Mouse (Mus musculus): ENCODE data around the gene Nlgn2. TPM values are rescaled to one million over a fixed set of nuclear protein-coding genes. Genes with fewer than 3 reads are reported as not detected.

Nlgn2 gene
- total RNA-seq, 2 experiments from 2014 or later = 239 to 241 TPM

GRCm38 (mm10) chr11:69774961-69775360 lies 62.6 kb downstream of the Nlgn2 start:
- intact Hi-C loops (cut with DNase I) = no loop called here
- no peak for DNase-seq (ENCODE audit: low spot score in 2 of 2)

Small RNAs within 50 kb of the gene (microRNA-seq; reads per million reads assigned to microRNA genes)
- gene Mir6924 = not detected

Other genes starting within 250 kb of the Nlgn2 start
- 100 to 1,000 TPM; 398 to 420 TPM for gene Atp1b2, start 231.8 kb downstream of the Nlgn2 start, total RNA-seq (2021)
- not detected for gene Shbg, start 219.9 kb downstream of the Nlgn2 start, total RNA-seq (2021)
- gene Sat2, start 215.8 kb downstream of the Nlgn2 start, total RNA-seq (2021) = 10 to 100 TPM in 1 of 2 experiments, 1 to 10 TPM in 1; 9.5 to 11.2 TPM
- gene Fxr2, start 204.8 kb downstream of the Nlgn2 start, total RNA-seq (2021) = 100 to 1,000 TPM; 117 to 149 TPM
- under 1 TPM in 1 of 2 experiments, not detected in 1; 0.39 TPM for gene Sox15, start 182.5 kb downstream of the Nlgn2 start, total RNA-seq (2021)
- gene Mpdu1, start 175.1 kb downstream of the Nlgn2 start, total RNA-seq (2021) = 10 to 100 TPM; 59.8 to 62.3 TPM
- 10 to 100 TPM; 14.9 to 15.1 TPM for gene Cd68, start 171.6 kb downstream of the Nlgn2 start, total RNA-seq (2021)
- gene Eif4a1, start 165.4 kb downstream of the Nlgn2 start, total RNA-seq (2021) = 100 to 1,000 TPM; 276 to 285 TPM
- gene Senp3, start 155.7 kb downstream of the Nlgn2 start, total RNA-seq (2021) = 100 to 1,000 TPM in 1 of 2 experiments, 10 to 100 TPM in 1; 84.3 to 114 TPM
- gene Tnfsf13, start 152.0 kb downstream of the Nlgn2 start, total RNA-seq (2021) = 1 to 10 TPM; 2.3 to 2.6 TPM
- gene Tnfsf12, start 141.9 kb downstream of the Nlgn2 start, total RNA-seq (2021) = 10 to 100 TPM in 1 of 2 experiments, 1 to 10 TPM in 1; 7.2 to 12.3 TPM
- gene Tnfsfm13, start 141.7 kb downstream of the Nlgn2 start, total RNA-seq (2021) = 1 to 10 TPM; 1.7 to 3.0 TPM
- 10 to 100 TPM; 53.5 to 59.7 TPM for gene Polr2a, start 79.1 kb downstream of the Nlgn2 start, total RNA-seq (2021)
- not detected for gene Slc35g3, start 75.8 kb downstream of the Nlgn2 start, total RNA-seq (2021)
- gene Zbtb4, start 71.9 kb downstream of the Nlgn2 start, total RNA-seq (2021) = 100 to 1,000 TPM; 122 to 127 TPM
- under 1 TPM; 0.66 to 0.81 TPM for gene Chrnb1, start 41.8 kb downstream of the Nlgn2 start, total RNA-seq (2021)
- 10 to 100 TPM; 14.1 to 18.7 TPM for gene Fgf11, start 35.9 kb downstream of the Nlgn2 start, total RNA-seq (2021)
- gene Tmem102, start 32.2 kb downstream of the Nlgn2 start, total RNA-seq (2021) = not detected
- gene Gm39566, start 22.5 kb downstream of the Nlgn2 start, total RNA-seq (2021) = not detected
- gene Spem2, start 19.3 kb downstream of the Nlgn2 start, total RNA-seq (2021) = not detected
- under 1 TPM; 0.52 TPM for gene Spem1, start 15.6 kb downstream of the Nlgn2 start, total RNA-seq (2021)
- 100 to 1,000 TPM; 111 to 130 TPM for gene Tmem256, start 730 bp upstream of the Nlgn2 start, total RNA-seq (2021)
- gene Plscr3, start 8.6 kb upstream of the Nlgn2 start, total RNA-seq (2021) = 10 to 100 TPM; 18.4 to 18.7 TPM
- gene Tnk1, start 20.9 kb upstream of the Nlgn2 start, total RNA-seq (2021) = not detected
- gene Tmem95, start 40.2 kb upstream of the Nlgn2 start, total RNA-seq (2021) = not detected
- 1 to 10 TPM in 1 of 2 experiments, under 1 TPM in 1; 0.93 to 1.3 TPM for gene Kctd11, start 43.6 kb upstream of the Nlgn2 start, total RNA-seq (2021)
- gene Acap1, start 57.8 kb upstream of the Nlgn2 start, total RNA-seq (2021) = under 1 TPM in 1 of 2 experiments, not detected in 1; 0.27 TPM
- under 1 TPM in 1 of 2 experiments, not detected in 1; 0.64 TPM for gene 2810408A11Rik, start 63.2 kb upstream of the Nlgn2 start, total RNA-seq (2021)
- gene Neurl4, start 63.3 kb upstream of the Nlgn2 start, total RNA-seq (2021) = 100 to 1,000 TPM; 114 to 121 TPM
- 10 to 100 TPM; 25.9 to 32.4 TPM for gene Gps2, start 76.1 kb upstream of the Nlgn2 start, total RNA-seq (2021)
- 100 to 1,000 TPM; 406 to 453 TPM for gene Eif5a, start 84.2 kb upstream of the Nlgn2 start, total RNA-seq (2021)
- 10 to 100 TPM in 1 of 2 experiments, 1 to 10 TPM in 1; 4.6 to 14.7 TPM for gene Ybx2, start 98.0 kb upstream of the Nlgn2 start, total RNA-seq (2021)
- 1 to 10 TPM; 3.6 to 4.4 TPM for gene Slc2a4, start 110.4 kb upstream of the Nlgn2 start, total RNA-seq (2021)
- gene Cldn7, start 127.0 kb upstream of the Nlgn2 start, total RNA-seq (2021) = not detected
- gene Ctdnep1, start 143.4 kb upstream of the Nlgn2 start, total RNA-seq (2021) = 100 to 1,000 TPM; 112 to 128 TPM
- gene Elp5, start 144.7 kb upstream of the Nlgn2 start, total RNA-seq (2021) = 10 to 100 TPM; 79.2 to 88.5 TPM
- 100 to 1,000 TPM; 199 to 219 TPM for gene Gabarap, start 153.4 kb upstream of the Nlgn2 start, total RNA-seq (2021)
- gene Phf23, start 158.0 kb upstream of the Nlgn2 start, total RNA-seq (2021) = 10 to 100 TPM; 41.3 to 46.1 TPM
- gene Dvl2, start 162.8 kb upstream of the Nlgn2 start, total RNA-seq (2021) = 10 to 100 TPM; 25.4 to 36.0 TPM
- 10 to 100 TPM; 54.3 to 58.5 TPM for gene Acadvl, start 177.6 kb upstream of the Nlgn2 start, total RNA-seq (2021)
- gene Dlg4, start 179.2 kb upstream of the Nlgn2 start, total RNA-seq (2021) = 100 to 1,000 TPM; 867 to 894 TPM
- 1 to 10 TPM in 1 of 2 experiments, under 1 TPM in 1; 0.99 to 1.1 TPM for gene Asgr1, start 216.3 kb upstream of the Nlgn2 start, total RNA-seq (2021)